Mouse (Mus musculus): ENCODE measurements around the gene Tmem259.

Tmem259 gene

GRCm38 (mm10) chr10:79933145-79933679 lies 50.9 kb downstream of the Tmem259 start:
- peak; percentile 50 to 60 for DNase-seq

DNA sequence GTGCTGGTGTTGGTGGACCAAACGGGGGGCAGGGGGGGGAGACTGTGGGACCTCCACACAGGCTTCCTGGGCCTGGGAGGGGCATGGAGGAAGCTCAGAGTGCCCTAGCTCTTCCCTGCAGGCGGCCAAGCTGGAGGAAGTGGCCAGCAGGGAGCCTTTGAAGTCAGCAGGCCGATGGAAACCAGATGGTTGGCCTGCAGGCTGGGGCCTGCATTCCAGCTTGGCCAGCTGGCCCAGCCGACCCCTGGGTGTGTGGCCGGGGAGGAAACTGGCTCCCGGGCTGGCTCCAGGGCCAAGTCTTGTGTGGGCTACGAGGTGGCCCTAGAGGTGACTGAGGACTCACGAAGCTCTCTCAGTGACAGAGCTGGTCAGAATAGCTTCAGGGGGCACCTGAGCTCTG lies 51.4 kb downstream of the Tmem259 start:
- DNase-seq, result peak; percentile 63 to 73

DNA sequence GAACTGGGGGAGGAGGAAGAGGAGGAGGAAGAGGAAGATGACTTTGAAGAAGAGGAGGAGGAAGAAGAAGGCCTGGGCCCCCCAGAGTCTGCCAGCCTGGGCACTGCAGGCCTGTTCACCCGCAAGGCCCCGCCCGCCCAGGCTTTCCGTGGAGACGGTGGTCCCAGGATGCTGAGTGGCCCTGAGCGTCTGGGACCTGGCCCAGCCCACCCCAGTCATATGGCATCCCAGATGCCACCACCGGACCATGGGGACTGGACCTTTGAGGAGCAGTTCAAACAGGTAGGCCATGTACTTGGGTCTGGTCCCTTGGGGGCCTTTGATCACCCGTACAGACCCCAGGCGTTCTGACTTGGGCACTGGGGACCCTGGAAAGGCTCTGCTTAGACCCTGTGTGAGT lies 52.3 kb downstream of the Tmem259 start:
- DNase-seq, result no peak

GRCm38 (mm10) chr10:79930826-79931186 lies 53.3 kb downstream of the Tmem259 start:
- DNase-seq, result no peak

GRCm38 (mm10) chr10:79929967-79930825 lies 53.9 kb downstream of the Tmem259 start:
- DNase-seq, result no peak

GRCm38 (mm10) chr10:79928907-79929701 lies 55.0 kb downstream of the Tmem259 start:
- DNase-seq, result peak in 1 of 2 experiments; percentile 32

GRCm38 (mm10) chr10:79928030-79928694 lies 56.0 kb downstream of the Tmem259 start:
- DNase-seq, result peak in 1 of 2 experiments; percentile 34

GRCm38 (mm10) chr10:79927324-79928029 lies 56.7 kb downstream of the Tmem259 start:
- peak; percentile 68 to 69 for DNase-seq

DNA sequence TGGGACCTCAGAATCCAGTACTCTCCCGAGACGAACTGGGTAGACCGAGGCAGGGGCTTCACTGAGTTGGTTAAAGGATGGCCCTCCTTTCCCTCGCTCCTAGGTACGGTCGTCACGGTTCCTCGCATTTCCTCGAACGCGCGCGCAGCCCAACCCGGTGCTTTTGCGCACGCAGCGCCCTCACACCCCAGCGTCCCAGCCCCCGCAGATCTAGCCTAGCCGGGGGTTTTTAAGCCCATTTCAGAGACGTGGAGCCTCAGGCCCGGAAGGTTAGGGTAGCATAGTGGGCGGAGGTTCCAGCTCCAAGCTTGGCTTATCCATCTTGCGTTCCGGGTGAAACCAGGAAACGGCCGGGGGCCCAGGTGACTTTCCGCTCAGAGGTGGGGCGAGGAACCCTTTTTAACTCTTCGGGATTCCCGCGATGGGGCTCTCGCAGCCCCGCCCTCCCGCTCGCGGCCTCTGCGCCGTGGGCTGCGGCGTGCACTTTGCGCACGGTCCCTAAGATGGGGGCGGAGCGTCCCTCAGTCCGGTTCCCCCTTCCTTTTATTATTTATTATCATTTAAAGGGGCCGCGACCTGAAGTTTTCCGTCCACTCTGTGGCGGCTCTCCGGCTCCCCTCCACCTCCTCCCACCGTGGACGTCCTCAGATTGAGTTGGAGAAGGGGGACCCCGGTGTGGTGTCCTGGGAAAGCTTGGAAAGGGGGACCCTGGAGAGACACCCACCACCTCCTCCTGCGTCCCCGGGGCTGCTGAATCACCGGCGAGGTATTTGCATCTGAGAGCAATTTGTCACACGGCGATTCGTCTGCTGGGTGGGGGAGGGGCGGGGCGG lies 57.4 kb downstream of the Tmem259 start, which contains the start of gene Arid3a:
Arid3a (plus strand) TSS at position 553 of the 833 bp plus-strand sequence.
- DNase-seq, result peak; percentile 91 to 95

- DNase-seq, result no peak
Observed at GRCm38 (mm10) chr10:79925785-79926490, 58.2 kb downstream of the Tmem259 start.

DNA sequence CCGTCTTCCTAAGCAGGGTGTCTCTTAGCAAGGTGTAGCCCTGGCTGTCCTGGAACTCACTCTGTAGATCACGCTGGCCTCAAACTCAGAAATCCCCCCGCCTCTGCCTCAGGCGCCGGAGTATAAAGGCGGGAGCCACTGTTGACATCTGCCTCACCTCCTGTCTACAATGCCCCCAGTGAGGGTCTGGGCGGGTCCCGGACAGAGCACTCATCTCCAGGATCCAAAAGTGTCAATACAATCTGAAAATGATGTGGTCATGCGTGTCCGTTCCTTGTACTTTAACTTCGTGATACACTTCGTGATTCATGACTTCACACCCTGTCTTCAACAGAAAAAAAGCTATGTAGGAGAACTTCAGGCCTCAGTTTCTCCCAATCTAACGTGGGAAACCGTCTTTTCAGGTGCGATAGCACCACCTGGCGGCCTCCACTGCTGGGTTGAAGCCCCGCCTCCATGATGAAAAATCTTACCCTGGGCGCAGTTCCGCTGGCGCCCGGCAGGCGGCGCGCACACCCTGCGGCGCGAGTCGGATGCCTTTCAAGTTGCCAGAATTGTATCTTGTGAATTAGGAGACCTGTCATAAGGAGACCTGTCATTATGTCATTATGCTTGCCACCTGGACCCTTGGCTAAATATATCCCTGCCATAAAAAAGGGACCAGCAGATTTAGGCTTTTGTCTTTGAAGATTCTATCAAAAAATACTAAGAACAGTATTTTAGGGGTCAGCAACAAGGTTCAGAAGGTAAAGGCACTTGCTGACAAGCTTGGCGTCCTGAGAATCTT lies 58.9 kb downstream of the Tmem259 start:
- DNase-seq, result peak; percentile 97
